Mouse (Mus musculus) spleen, adult 10 weeks (tissue): ENCODE data around the gene Ube2cbp. TPM values are rescaled to one million over a fixed set of nuclear protein-coding genes. Genes with fewer than 3 reads are reported as not detected.

Experiments
- polyA plus RNA-seq: library from polyadenylated mRNA; stranded (reverse); fragments of 350-450 nt; fragmentation: Illumina TruSeq; extraction: RNeasy Lipid Tissue Mini Kit (QIAGEN cat#74804); gene quantifications from one replicate; pipeline ENCODE4 v1.2.3, GENCODE M21; 2015; ENCODE audit warnings: low replicate concordance; ENCODE audit not compliant: insufficient read depth

The Ube2cbp gene
- polyA plus RNA-seq, result 2.6 TPM

GRCm38 (mm10) chr9:86464151-86465105 is at the start of gene Ube2cbp:
Gene Ube2cbp (minus strand): TSS chr9:86464950.

GRCm38 (mm10) chr9:86466990-86467870 is 2.5 kb upstream of the Ube2cbp start, which contains the start of gene Dop1a:
Gene Dop1a (plus strand): TSS chr9:86467154.

Other genes starting within 250 kb of the Ube2cbp start
- 54.2 TPM for gene Dop1a, start 2.2 kb upstream of the Ube2cbp start, polyA plus RNA-seq
- 12.1 TPM for gene Pgm3, start 106.9 kb upstream of the Ube2cbp start, polyA plus RNA-seq
- 2.9 TPM for gene Rwdd2a, start 107.0 kb upstream of the Ube2cbp start, polyA plus RNA-seq
- 5.4 TPM for gene Me1, start 231.0 kb upstream of the Ube2cbp start, polyA plus RNA-seq